Mouse (Mus musculus) ES-E14 (cell line): Measurements from ENCODE around the gene Rufy4.

Experiments used
- CHD2 ChIP-seq: IDR thresholded peaks from 2 replicates; pipeline ENCODE4 v1.6.1; 2014; ENCODE audit warnings: mild to moderate bottlenecking, low read depth, low read length, inconsistent platforms
- HCFC1 ChIP-seq: IDR thresholded peaks from 2 replicates; pipeline ENCODE4 v1.6.1; 2012; ENCODE audit warnings: low read length, inconsistent platforms, borderline replicate concordance; ENCODE audit not compliant: insufficient read depth
- MAFK ChIP-seq: IDR thresholded peaks from 2 replicates; pipeline ENCODE4 v1.6.1; 2014; ENCODE audit warnings: mild to moderate bottlenecking, low read depth, low read length, inconsistent platforms; ENCODE audit not compliant: insufficient read depth
- ZNF384 ChIP-seq: IDR thresholded peaks from 2 replicates; pipeline ENCODE4 v1.6.1; 2012; ENCODE audit warnings: low read depth, low read length, inconsistent platforms

DNA sequence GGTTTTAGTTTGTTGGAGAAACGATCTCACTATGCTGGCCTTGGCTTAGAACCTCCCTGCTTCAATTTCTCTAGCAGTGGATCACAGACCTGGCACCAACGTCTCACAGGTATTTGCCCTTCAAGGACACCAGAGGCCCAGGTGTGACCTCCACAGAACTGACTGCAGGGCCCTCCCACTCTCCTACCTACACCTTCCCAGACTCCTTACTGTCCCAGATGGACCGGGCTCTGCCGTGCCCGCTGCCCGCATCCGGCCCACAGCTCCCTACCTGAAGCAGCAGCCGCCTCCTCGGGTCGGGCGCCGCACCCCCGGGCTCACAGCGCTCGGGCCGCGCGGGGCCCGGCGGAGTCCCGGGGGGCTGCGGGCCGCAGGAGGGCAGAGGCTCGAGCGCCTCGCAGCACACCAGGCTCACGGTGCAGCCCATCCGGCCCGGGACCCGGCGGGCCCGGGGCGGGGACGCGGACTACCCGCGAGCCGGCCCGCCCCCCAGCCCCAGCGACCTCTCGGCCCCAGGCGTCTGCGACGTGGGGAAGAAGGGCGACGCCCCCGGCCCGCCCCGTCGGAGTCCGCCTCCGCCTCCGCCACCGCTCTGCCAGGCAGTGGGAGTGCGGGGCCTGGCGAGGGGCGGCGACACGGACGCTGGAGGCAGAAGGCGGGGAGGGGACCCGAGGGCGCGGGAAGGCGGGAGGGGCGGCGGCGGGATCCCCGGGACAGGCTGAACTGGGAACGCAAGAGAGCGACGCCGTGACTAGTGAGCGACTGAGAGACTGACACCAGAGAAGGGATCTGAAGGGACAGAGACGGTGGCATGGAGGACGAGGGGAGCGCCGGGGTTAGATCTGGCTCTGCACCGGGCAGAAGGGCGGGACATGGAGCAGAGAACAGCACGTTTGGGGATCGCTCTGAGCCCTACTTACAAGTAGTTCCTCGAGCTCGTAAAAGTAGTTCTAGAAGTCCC, 1.0 kb upstream of the Rufy4 start, which contains the start of gene Tns1:
- TF ChIP-seq HCFC1 (no peak), ZNF384 (no peak), CHD2 (no peak), MAFK (no peak)
